Mouse (Mus musculus): ENCODE data around the gene Rest. TPM values are rescaled to one million over a fixed set of nuclear protein-coding genes. Genes with fewer than 3 reads are reported as not detected.

Gene Rest
- polyA plus RNA-seq, 1 experiment from 2014 or later = 32.7 TPM

DNA sequence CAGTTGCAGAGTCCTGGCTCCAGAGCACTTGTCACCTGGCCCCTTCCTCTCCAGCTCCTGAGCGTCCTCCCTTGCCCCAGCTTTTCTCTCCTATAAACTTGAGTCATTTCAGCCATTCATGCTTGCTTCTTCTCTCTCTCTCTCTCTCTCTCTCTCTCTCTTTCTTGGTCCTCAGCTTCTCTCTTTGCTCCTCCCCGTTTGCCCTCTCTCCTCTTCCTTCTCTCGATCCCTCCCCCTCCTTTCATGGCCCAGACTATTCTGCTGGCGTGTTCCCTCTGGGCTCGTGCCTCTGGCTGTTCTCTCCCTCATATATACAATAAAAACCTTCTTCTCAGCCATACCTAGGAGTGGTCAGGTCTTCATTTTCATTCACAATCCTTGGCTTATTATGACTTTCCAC is 13.6 kb upstream of the Rest start:
- no peak for TF ChIP-seq CTCF (IDR thresholded peaks at IDR 0.05; ENCODE audit: low read depth)
- Histone ChIP-seq H3K27me3 (ENCODE audit: insufficient read depth, low read length) (no peaks in the 10 kb centered on the region), H3K36me3 (ENCODE audit: insufficient read depth, low read length) (no peaks in the 10 kb centered on the region), H3K9me3 (replicated peaks; ENCODE audit: low read length) (no peaks in the 10 kb centered on the region), H3K4me3 (replicated peaks; ENCODE audit: low read depth, low read length) (no peak overlapping the region), H3K4me2 (ENCODE audit: low read length) (no peak overlapping the region), H3K27ac (no peak overlapping the region), H3K9ac (ENCODE audit: low read depth, low read length) (no peak overlapping the region), H3K4me1 (replicated peaks; ENCODE audit: insufficient read depth, low read length) (no peaks in the 10 kb centered on the region)
- WGBS = 19% methylated on average over 5 of the region's 5 CpGs
- DNase-seq (ENCODE audit: low spot score) = no peak
- no peak for ATAC-seq (replicated peaks; ENCODE audit: low FRiP score, low read depth)

DNA sequence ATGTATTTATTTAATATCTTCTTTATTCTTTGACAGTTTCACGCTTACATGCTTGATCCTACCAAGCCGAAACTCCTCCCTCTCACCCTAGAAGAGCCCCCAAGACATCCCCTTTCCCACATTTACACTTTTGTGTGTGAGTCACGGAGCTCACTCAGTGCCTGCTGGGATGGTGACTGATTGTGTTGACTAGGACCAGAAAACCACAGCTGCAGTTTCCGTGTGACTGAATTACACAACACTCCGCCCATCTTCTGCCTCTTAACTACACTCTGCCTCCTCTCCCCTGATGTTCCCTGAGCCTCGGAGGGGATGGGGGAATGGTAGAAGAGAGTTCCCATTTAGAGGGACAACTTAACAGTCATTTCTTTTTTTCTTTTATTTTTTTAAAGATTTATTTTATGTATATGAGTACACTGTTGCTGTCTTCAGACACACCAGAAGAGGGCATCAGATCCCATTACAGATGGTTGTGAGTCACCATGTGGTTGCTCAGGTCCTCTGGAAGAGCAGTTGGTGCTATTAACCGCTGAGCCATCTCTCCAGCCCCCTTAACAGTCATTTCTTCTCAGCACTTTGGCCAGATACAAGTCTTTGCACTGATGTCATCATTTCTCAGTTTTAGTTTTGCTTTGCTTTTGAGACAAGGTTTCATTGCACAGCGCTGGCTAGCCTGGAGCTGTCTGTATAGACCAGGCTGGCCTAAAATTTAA is 13.0 kb upstream of the Rest start:
- TF ChIP-seq CTCF (IDR thresholded peaks at IDR 0.05; ENCODE audit: low read depth) = no peak
- H3K36me3 ChIP-seq (ENCODE audit: insufficient read depth, low read length) = no peaks in the 10 kb centered on the region
- no peak overlapping the region for H3K27ac ChIP-seq
- DNase-seq (ENCODE audit: low spot score) (no peak), ATAC-seq (replicated peaks; ENCODE audit: low FRiP score, low read depth) (no peak)
- H3K9ac ChIP-seq (ENCODE audit: low read depth, low read length) = no peak overlapping the region
- H3K27me3 ChIP-seq (ENCODE audit: insufficient read depth, low read length) = no peaks in the 10 kb centered on the region
- H3K4me3 ChIP-seq (replicated peaks; ENCODE audit: low read depth, low read length) = no peak overlapping the region
- H3K4me2 ChIP-seq (ENCODE audit: low read length) = no peak overlapping the region
- H3K4me1 ChIP-seq (replicated peaks; ENCODE audit: insufficient read depth, low read length) = no peaks in the 10 kb centered on the region
- WGBS = 63% methylated on average over 8 of the region's 8 CpGs
- H3K9me3 ChIP-seq (replicated peaks; ENCODE audit: low read length) = no peaks in the 10 kb centered on the region

DNA sequence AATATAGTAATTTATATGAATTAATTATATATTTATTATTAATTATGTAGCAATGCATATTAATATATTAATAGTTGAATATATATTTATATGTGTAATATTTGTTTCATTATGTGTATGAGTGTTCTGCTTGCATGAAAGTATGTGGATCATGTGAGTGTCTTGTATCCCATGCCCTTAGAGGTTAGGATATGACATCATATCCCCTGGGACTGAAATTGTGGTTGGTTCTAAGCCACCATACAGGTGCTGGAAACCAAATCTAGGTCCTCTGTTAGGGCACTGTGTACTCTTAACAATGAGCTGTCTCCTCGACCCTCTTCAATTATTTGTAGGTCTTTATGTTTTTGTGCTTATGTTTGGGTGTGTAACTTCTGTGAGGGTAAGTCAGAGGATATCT is 12.1 kb upstream of the Rest start:
- no peak for DNase-seq (ENCODE audit: low spot score)
- TF ChIP-seq CTCF (IDR thresholded peaks at IDR 0.05; ENCODE audit: low read depth) = no peak
- H3K4me2 ChIP-seq (ENCODE audit: low read length) = no peak overlapping the region
- H3K9me3 ChIP-seq (replicated peaks; ENCODE audit: low read length) = no peaks in the 10 kb centered on the region
- no peak overlapping the region for H3K9ac ChIP-seq (ENCODE audit: low read depth, low read length)
- H3K27ac ChIP-seq = no peak overlapping the region
- H3K4me1 ChIP-seq (replicated peaks; ENCODE audit: insufficient read depth, low read length) = no peaks in the 10 kb centered on the region
- H3K4me3 ChIP-seq (replicated peaks; ENCODE audit: low read depth, low read length) = no peak overlapping the region
- H3K36me3 ChIP-seq (ENCODE audit: insufficient read depth, low read length) = no peaks in the 10 kb centered on the region
- 78% methylated on average over 1 of the region's 1 CpGs for WGBS
- ATAC-seq (replicated peaks; ENCODE audit: low FRiP score, low read depth) = no peak
- no peaks in the 10 kb centered on the region for H3K27me3 ChIP-seq (ENCODE audit: insufficient read depth, low read length)

GRCm38 (mm10) chr5:77254402-77254801 is 10.9 kb upstream of the Rest start:
- no peak for DNase-seq (ENCODE audit: low spot score)
- no peaks in the 10 kb centered on the region for H3K9me3 ChIP-seq (replicated peaks; ENCODE audit: low read length)
- no peak for TF ChIP-seq CTCF (IDR thresholded peaks at IDR 0.05; ENCODE audit: low read depth)
- H3K36me3 ChIP-seq (ENCODE audit: insufficient read depth, low read length) = no peaks in the 10 kb centered on the region
- no peaks in the 10 kb centered on the region for H3K4me1 ChIP-seq (replicated peaks; ENCODE audit: insufficient read depth, low read length)
- ATAC-seq (replicated peaks; ENCODE audit: low FRiP score, low read depth) = no peak
- WGBS = 76% methylated on average over 3 of the region's 3 CpGs
- H3K9ac ChIP-seq (ENCODE audit: low read depth, low read length) = no peak overlapping the region
- no peak overlapping the region for H3K4me2 ChIP-seq (ENCODE audit: low read length)
- no peaks in the 10 kb centered on the region for H3K27me3 ChIP-seq (ENCODE audit: insufficient read depth, low read length)
- H3K27ac ChIP-seq = no peak overlapping the region
- no peak overlapping the region for H3K4me3 ChIP-seq (replicated peaks; ENCODE audit: low read depth, low read length)

- WGBS = 81% methylated on average over 3 of the region's 3 CpGs
- no peak for TF ChIP-seq CTCF (IDR thresholded peaks at IDR 0.05; ENCODE audit: low read depth)
- H3K9ac ChIP-seq (ENCODE audit: low read depth, low read length) = no peak overlapping the region
- H3K27me3 ChIP-seq (ENCODE audit: insufficient read depth, low read length) = no peaks in the 10 kb centered on the region
- no peak overlapping the region for H3K27ac ChIP-seq
- no peaks in the 10 kb centered on the region for H3K36me3 ChIP-seq (ENCODE audit: insufficient read depth, low read length)
- no peak overlapping the region for H3K4me2 ChIP-seq (ENCODE audit: low read length)
- no peak for DNase-seq (ENCODE audit: low spot score)
- H3K4me1 ChIP-seq (replicated peaks; ENCODE audit: insufficient read depth, low read length) = no peaks in the 10 kb centered on the region
- no peak overlapping the region for H3K4me3 ChIP-seq (replicated peaks; ENCODE audit: low read depth, low read length)
- H3K9me3 ChIP-seq (replicated peaks; ENCODE audit: low read length) = no peaks in the 10 kb centered on the region
- ATAC-seq (replicated peaks; ENCODE audit: low FRiP score, low read depth) = no peak
These were observed 7.7 kb upstream of the Rest start for GRCm38 (mm10) chr5:77257603-77258002.

DNA sequence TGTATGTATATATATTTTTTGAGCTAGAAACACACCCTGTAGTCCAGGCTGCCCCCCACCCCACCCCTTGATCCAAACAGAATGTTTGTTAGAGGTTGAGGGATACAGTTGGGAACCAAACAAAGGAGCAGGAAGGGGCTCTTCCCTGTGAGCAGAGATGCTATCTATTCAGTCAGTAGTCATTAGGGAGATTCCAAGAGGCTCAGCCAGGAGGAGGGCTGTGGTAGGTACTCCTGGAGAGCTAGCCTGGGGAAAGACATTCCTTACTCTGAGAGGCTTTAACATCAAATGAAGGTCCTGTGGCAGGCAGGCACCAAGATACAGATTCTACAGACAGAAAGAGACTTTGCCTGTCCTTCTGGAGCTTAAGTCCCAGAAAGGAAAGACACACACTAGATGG is 6.0 kb upstream of the Rest start:
- Histone ChIP-seq H3K4me2 (ENCODE audit: low read length) (no peak overlapping the region), H3K27me3 (ENCODE audit: insufficient read depth, low read length) (no peaks in the 10 kb centered on the region), H3K4me1 (replicated peaks; ENCODE audit: insufficient read depth, low read length) (no peaks in the 10 kb centered on the region), H3K4me3 (replicated peaks; ENCODE audit: low read depth, low read length) (no peak overlapping the region), H3K9ac (ENCODE audit: low read depth, low read length) (no peak overlapping the region), H3K9me3 (replicated peaks; ENCODE audit: low read length) (no peaks in the 10 kb centered on the region), H3K27ac (no peak overlapping the region), H3K36me3 (ENCODE audit: insufficient read depth, low read length) (no peaks in the 10 kb centered on the region)
- TF ChIP-seq CTCF (IDR thresholded peaks at IDR 0.05; ENCODE audit: low read depth) = no peak
- DNase-seq (ENCODE audit: low spot score) = no peak
- no peak for ATAC-seq (replicated peaks; ENCODE audit: low FRiP score, low read depth)

GRCm38 (mm10) chr5:77260141-77260540 is 5.2 kb upstream of the Rest start:
- H3K9me3 ChIP-seq (replicated peaks; ENCODE audit: low read length) = no peaks in the 10 kb centered on the region
- no peaks in the 10 kb centered on the region for H3K36me3 ChIP-seq (ENCODE audit: insufficient read depth, low read length)
- no peaks in the 10 kb centered on the region for H3K27me3 ChIP-seq (ENCODE audit: insufficient read depth, low read length)
- H3K4me3 ChIP-seq (replicated peaks; ENCODE audit: low read depth, low read length) = no peak overlapping the region
- no peak overlapping the region for H3K4me2 ChIP-seq (ENCODE audit: low read length)
- H3K4me1 ChIP-seq (replicated peaks; ENCODE audit: insufficient read depth, low read length) = no peaks in the 10 kb centered on the region
- DNase-seq (ENCODE audit: low spot score) = no peak
- H3K27ac ChIP-seq = no peak overlapping the region
- H3K9ac ChIP-seq (ENCODE audit: low read depth, low read length) = no peak overlapping the region
- no peak for TF ChIP-seq CTCF (IDR thresholded peaks at IDR 0.05; ENCODE audit: low read depth)
- ATAC-seq (replicated peaks; ENCODE audit: low FRiP score, low read depth) = no peak; the same call in 1 of the 2 replicates
- WGBS = 35% methylated on average over 6 of the region's 6 CpGs

Measured in kidney, postnatal 0 days (tissue).